Mouse (Mus musculus) liver, embryonic 14.5 days (tissue): ENCODE data around the gene Acly.

Source experiments
- CTCF ChIP-seq: IDR thresholded peaks from 2 replicates; pipeline ENCODE4 v1.5.1; 2016; ENCODE audit warnings: antibody characterized with exemption, low read depth, control low read depth
- EP300 ChIP-seq: IDR thresholded peaks from 2 replicates; pipeline ENCODE4 v1.6.1; 2016; ENCODE audit warnings: antibody characterized with exemption, low read depth

DNA sequence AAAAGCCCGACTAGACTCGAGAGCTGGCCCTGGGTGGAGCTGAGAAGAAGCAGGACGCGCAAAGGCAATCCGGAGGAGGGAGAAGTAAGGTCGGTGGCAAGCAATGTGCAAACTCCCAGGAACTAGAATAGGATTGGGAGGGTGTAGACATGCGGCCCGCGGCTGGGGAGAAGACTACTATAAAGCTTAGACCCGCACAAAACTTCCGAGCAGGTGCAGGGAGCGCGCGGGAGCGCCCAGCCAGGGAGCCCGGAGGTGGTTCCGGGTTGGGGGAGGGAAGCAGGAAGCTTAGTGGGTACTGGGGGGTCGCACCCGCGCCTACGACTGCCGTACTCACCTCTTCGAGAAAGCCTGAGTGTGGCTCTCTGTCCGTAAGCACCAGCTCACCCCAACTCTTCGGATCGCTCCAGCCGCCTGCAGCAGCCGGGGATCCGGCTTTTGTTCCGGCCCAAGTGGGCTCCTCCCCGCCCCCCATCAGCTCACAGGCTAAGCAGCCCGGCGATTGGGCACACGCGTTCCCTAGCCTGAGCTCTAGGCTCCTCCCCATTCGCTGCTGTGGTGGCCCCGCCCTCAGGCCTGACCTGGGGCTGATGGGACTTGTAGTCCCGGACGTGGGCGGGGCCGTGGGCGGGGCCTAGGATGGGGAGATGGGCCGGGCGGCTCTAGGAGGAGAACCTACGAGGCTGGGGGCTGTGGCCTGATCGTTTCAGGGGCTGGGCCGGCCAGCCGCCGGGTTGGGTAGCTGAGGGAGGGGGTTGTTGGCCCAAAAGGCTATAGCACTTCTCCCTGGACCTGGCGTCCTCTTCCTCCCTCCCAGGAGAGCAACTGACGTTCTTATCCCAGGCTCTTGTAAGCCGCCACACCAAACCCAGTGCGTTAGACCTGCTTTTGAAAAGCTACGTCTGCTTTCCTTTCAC is at the start of gene Acly:
- TF ChIP-seq EP300 (no peak), CTCF (no peak)
